Mouse (Mus musculus) lung, adult 2 months (tissue): Measurements from ENCODE around the gene Klhl33. TPM values are rescaled to one million over a fixed set of nuclear protein-coding genes. Genes with fewer than 3 reads are reported as not detected.

Source experiments
- DNase-seq: peaks from one replicate; pipeline ENCODE4 v3.0.0; 2022
- H3K4me1 ChIP-seq: fragments of 200-500 bp; 2 replicates; pipeline ENCODE4 v1.6.1; 2011; ENCODE audit warnings: low read length; ENCODE audit not compliant: control insufficient read depth, insufficient read depth
- H3K4me3 ChIP-seq: fragments of 200-500 bp; replicated peaks from 2 replicates; pipeline ENCODE3; 2011; ENCODE audit warnings: low read depth, mild to moderate bottlenecking, control low read depth, low read length; ENCODE audit errors: extremely low read depth
- CTCF ChIP-seq: fragments of 200-500 bp; IDR thresholded peaks from 2 replicates; pipeline ENCODE4 v1.5.1; 2011; ENCODE audit warnings: mild to moderate bottlenecking, low read length, control low read depth; ENCODE audit not compliant: insufficient read depth
- POLR2A ChIP-seq: fragments of 200-500 bp; IDR thresholded peaks from 2 replicates; pipeline ENCODE4 v1.6.1; 2011; ENCODE audit warnings: low read depth, mild to moderate bottlenecking, control low read depth, low read length, borderline replicate concordance; ENCODE audit errors: extremely low read depth
- WGBS: fragments of 180-500 bp; shearing (Covaris S2); methylation state at CpG from one replicate; pipeline ENCODE4 v1.1.7; 2018; 5-methylcytosine and 5-hydroxymethylcytosine counted together
- polyA plus RNA-seq: library from polyadenylated mRNA; depleted of rRNA; stranded (reverse); fragments of >200 nt; gene quantifications from 2 replicates; pipeline ENCODE4 v1.2.3, GENCODE M21; 2012

Gene Klhl33
- polyA plus RNA-seq, 1 experiment = 3.7 TPM

DNA sequence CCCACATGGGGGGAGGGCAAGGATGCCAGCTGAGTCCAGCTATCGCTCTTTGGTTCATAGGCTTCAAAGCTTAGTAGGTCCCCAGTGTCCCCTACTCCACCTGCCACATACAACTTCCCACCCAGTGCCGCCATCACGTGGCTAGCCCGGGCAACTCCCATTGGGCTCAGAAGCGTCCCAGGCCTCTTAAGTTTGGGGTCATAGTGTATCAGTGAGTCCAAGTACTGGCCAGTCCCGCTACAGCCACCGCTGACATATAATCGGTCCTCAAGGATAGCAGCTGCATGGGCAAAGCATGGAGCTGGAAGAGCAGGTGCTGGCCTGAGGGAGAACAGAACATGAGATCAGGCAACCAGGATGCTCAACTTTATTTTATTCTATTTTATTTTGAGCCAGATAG, 5.7 kb downstream of the Klhl33 start:
- Histone ChIP-seq H3K4me1 (peaks cover 7% of the 10 kb centered on the region; the same call in 1 of the 2 replicates), H3K4me3 (no peak overlapping the region)
- 96% methylated on average over 8 of the region's 8 CpGs for WGBS
- no peak for DNase-seq
- TF ChIP-seq POLR2A = no peak
- no peak for TF ChIP-seq CTCF

GRCm38 (mm10) chr14:50876236-50876950, 20.9 kb downstream of the Klhl33 start:
- 79% methylated on average over 6 of the region's 6 CpGs for WGBS
- TF ChIP-seq POLR2A (no peak), CTCF (no peak)

GRCm38 (mm10) chr14:50875591-50876230, 21.6 kb downstream of the Klhl33 start:
- no peak overlapping the region for H3K4me3 ChIP-seq
- 72% methylated on average over 6 of the region's 6 CpGs for WGBS
- H3K4me1 ChIP-seq = no peaks in the 10 kb centered on the region
- TF ChIP-seq CTCF (no peak), POLR2A (no peak)
- no peak for DNase-seq

More at GRCm38 (mm10) chr14:50876236-50876950, 20.9 kb downstream of the Klhl33 start:
- Histone ChIP-seq H3K4me3 (no peak overlapping the region), H3K4me1 (no peaks in the 10 kb centered on the region)
- no peak for DNase-seq

DNA sequence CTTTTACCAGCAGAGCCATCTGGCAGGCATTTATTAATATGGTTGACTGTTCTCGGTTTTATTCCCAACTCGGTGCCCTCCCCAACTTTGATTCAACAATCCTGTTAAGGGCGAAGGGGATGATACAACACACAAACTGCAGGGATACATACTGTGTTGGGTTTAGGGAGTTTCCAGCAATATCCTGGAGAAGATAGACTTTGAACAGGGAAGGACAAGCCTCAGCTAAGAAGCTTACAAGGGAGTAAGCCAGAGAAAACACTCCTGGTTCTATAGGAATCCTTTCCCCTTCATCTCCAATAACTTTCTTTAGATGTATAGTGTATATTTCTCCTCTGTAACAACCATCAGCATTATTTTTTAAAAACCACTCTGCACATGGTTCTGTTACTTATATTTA, 22.1 kb downstream of the Klhl33 start:
- no peak for TF ChIP-seq POLR2A
- TF ChIP-seq CTCF = no peak
- 92% methylated on average over 3 of the region's 3 CpGs for WGBS

DNA sequence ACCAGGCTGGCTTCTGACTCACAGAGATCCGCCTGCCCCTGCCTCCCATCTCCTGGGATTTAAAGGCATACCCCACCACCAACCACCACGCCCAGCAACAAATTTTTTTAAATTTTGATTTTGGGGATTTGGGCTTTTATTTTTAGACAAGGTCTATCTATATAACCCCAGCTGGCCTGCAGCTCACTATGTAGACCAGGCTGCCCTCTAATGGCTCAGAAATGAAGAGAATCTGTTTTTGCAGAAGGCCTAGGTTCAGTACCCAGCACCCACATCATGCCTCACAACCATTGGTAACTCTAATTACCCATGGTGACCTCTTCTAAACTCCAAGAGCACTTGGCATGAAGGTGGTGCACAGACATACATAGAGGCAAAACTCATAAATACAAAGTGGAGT, 26.0 kb downstream of the Klhl33 start:
- H3K4me3 ChIP-seq = no peak overlapping the region
- no peak for DNase-seq
- no peaks in the 10 kb centered on the region for H3K4me1 ChIP-seq
- TF ChIP-seq CTCF = no peak
- no peak for TF ChIP-seq POLR2A
- 74% methylated on average over 2 of the region's 2 CpGs for WGBS

More for the DNA sequence above, 22.1 kb downstream of the Klhl33 start:
- no peak for DNase-seq
- no peaks in the 10 kb centered on the region for H3K4me1 ChIP-seq
- H3K4me3 ChIP-seq = no peak overlapping the region

DNA sequence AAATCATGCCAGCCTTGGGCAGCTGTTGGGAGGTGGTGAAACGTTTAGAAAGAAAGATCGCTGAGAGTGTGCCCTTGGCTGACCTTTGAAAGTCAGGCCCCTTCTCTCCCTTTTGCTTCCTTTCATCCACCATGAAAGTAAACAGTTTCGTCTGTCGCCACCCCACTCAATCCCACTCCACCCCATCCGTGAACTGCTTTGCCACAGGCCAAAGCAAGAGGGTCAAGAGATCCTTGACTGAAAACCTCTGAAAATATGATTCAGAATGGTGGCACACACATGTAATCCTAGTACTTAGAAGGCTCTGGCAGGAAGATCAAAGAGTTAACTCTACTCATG, 26.5 kb downstream of the Klhl33 start:
- Histone ChIP-seq H3K4me3 (peak overlapping the region; percentile 38), H3K4me1 (no peaks in the 10 kb centered on the region)
- TF ChIP-seq CTCF (no peak), POLR2A (no peak)
- WGBS = 12% methylated on average over 5 of the region's 5 CpGs
- no peak for DNase-seq

DNA sequence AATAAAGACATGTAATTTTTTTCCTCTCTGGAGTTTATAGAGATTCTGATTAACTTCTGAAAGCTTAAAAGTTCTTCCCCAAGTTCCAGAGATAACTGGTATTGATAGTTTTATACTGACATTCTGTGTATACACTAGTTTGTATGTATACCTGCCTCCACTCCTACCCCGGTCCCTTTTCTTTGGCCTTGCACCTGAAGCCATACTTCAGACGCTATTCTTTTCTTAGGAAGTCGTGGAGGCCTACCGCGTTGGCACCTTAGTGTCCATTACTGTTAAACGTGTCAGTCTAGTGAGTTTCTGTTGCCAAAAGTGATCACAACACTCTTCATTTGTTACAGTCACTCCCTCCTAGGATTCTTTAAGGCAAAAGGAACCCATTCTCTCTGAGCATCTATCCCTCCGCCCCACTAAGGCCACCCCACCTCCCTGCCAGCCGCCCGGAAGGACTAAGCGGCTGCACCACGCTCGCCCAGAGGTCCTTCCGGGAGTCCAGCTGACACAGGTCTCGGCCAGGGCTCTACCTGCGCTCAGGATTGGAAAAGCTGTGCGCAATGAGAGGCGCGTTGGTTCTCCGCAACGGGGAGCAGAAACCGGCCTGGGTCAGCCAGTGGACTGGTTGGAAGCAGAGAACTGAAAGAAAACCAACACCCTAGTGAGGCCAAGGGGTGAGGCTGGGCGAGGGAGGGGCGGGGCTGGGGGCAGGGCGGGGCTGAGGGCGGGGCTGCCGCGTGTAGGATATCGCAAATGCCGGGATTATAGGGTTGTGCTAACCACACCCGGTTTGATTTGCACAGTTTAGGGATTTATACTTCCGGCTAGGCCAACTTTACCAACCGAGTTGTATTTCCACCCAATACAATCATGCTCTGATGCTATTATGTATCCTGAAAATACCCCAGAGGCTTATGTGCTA, 27.2 kb downstream of the Klhl33 start, which contains the start of gene Tep1:
Tep1 (minus strand) TSS at position 672 of the 916 bp plus-strand sequence.
- no peak for TF ChIP-seq CTCF
- TF ChIP-seq POLR2A = peak; percentile 38; the same call in 1 of the 2 replicates
- 4% methylated on average over 32 of the region's 32 CpGs for WGBS
- Histone ChIP-seq H3K4me1 (no peaks in the 10 kb centered on the region), H3K4me3 (peak within 1 kb of the TSS; percentile 70)
- DNase-seq = peak; percentile 82

- Histone ChIP-seq H3K4me1 (no peaks in the 10 kb centered on the region), H3K4me3 (no peak overlapping the region)
- DNase-seq = no peak
- 92% methylated on average over 5 of the region's 5 CpGs for WGBS
- TF ChIP-seq POLR2A (no peak), CTCF (no peak)
These were observed 28.7 kb downstream of the Klhl33 start for GRCm38 (mm10) chr14:50868656-50869055.

GRCm38 (mm10) chr14:50868211-50868610, 29.1 kb downstream of the Klhl33 start:
- Histone ChIP-seq H3K4me1 (no peaks in the 10 kb centered on the region), H3K4me3 (no peak overlapping the region)
- TF ChIP-seq CTCF (no peak), POLR2A (no peak)
- no peak for DNase-seq
- 75% methylated on average over 4 of the region's 4 CpGs for WGBS
